Mouse (Mus musculus) stomach, postnatal 0 days (tissue): ENCODE data around the gene Kank1. TPM values are rescaled to one million over a fixed set of nuclear protein-coding genes. Genes with fewer than 3 reads are reported as not detected.

Experiments used
- ATAC-seq: fragments of 200-750 bp; cut with Nextera tagmentation; 2 replicates; pipeline ENCODE4 v1.8.0; 2017; ENCODE audit not compliant: low FRiP score, low TSS enrichment
- DNase-seq: peaks from one replicate; pipeline ENCODE4 v3.0.0-alpha.2; 2016; ENCODE audit warnings: low spot score
- H3K27ac ChIP-seq: fragments of 300-500 bp; sonication (generic); replicated peaks from 2 replicates; pipeline ENCODE4 v1.5.1; 2014; ENCODE audit warnings: mild to moderate bottlenecking, control low read depth
- H3K27me3 ChIP-seq: fragments of 300-500 bp; sonication (generic); 2 replicates; pipeline ENCODE4 v1.6.1; 2014; ENCODE audit warnings: low read length; ENCODE audit not compliant: control insufficient read depth, insufficient read depth
- H3K36me3 ChIP-seq: fragments of 300-500 bp; sonication (generic); 2 replicates; pipeline ENCODE4 v1.6.1; 2014; ENCODE audit warnings: low read length, mixed read lengths; ENCODE audit not compliant: control insufficient read depth, insufficient read depth
- H3K4me1 ChIP-seq: fragments of 300-500 bp; sonication (generic); replicated peaks from 2 replicates; pipeline ENCODE4 v1.6.1; 2014; ENCODE audit warnings: antibody characterized with exemption; ENCODE audit not compliant: control insufficient read depth, insufficient read depth
- H3K4me2 ChIP-seq: fragments of 300-500 bp; sonication (generic); replicated peaks from 2 replicates; pipeline ENCODE4 v1.6.1; 2014; ENCODE audit warnings: low read depth, mild to moderate bottlenecking, control low read depth, moderate library complexity
- H3K4me3 ChIP-seq: fragments of 300-500 bp; sonication (generic); 2 replicates; pipeline ENCODE4 v1.5.1; 2014; ENCODE audit warnings: low read depth, low read length, control low read depth
- H3K9ac ChIP-seq: fragments of 300-500 bp; sonication (generic); 2 replicates; pipeline ENCODE4 v1.6.1; 2014; ENCODE audit warnings: mild to moderate bottlenecking, low read length, control low read depth, mixed read lengths
- H3K9me3 ChIP-seq: fragments of 300-500 bp; sonication (generic); 2 replicates; pipeline ENCODE4 v1.6.1; 2016; ENCODE audit warnings: low read length; ENCODE audit not compliant: control insufficient read depth
- CTCF ChIP-seq: IDR thresholded peaks from 2 replicates; pipeline ENCODE4 v1.5.1; 2016; ENCODE audit warnings: antibody characterized with exemption, low read depth, mild to moderate bottlenecking, moderate library complexity
- EP300 ChIP-seq: optimal IDR thresholded peaks from 2 replicates; pipeline ENCODE3; 2016; ENCODE audit warnings: antibody characterized with exemption
- WGBS: fragments of 180-500 bp; shearing (Covaris S2); extraction: QIAGEN DNeasy Blood & Tissue Kit; methylation state at CpG from one replicate; pipeline ENCODE4 v1.1.7; 2014; 5-methylcytosine and 5-hydroxymethylcytosine counted together
- polyA plus RNA-seq: library from polyadenylated mRNA; unstranded; fragments of >200 nt; fragmentation: Nextera tagmentation; extraction: Ambion mirVana; gene quantifications from 2 replicates; pipeline ENCODE4 v1.2.1, GENCODE M21; 2015

The Kank1 gene
- polyA plus RNA-seq, 1 experiment from 2014 or later = 24.5 TPM

DNA sequence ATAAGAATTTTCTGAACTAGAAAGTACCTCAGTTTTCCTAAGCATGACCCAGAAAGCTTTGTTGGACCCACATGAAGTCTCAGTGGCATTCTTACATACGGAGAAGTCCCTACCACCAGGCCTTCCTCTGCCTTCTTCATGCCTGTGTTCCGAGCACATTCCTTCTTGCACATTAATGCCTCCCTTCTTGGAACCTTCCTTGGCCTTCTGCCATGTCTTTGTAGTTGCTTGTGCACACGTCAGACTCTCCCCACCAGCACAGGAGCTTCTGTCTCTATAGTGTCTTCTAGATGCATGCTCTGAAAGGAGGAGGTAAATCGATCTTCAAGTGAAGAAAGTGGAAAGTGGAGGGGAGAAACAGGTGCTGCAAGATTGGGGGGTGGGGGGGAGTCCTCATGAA, 58.4 kb downstream of the Kank1 start:
- H3K9ac ChIP-seq = no peak overlapping the region
- 47% methylated on average over 4 of the region's 4 CpGs for WGBS
- no peak overlapping the region for H3K4me2 ChIP-seq
- H3K4me1 ChIP-seq = no peaks in the 10 kb centered on the region
- TF ChIP-seq EP300 = no peak
- H3K27me3 ChIP-seq = no peaks in the 10 kb centered on the region
- DNase-seq (no peak), ATAC-seq (no peak)
- no peaks in the 10 kb centered on the region for H3K36me3 ChIP-seq
- no peak overlapping the region for H3K27ac ChIP-seq
- H3K4me3 ChIP-seq = no peak overlapping the region
- no peaks in the 10 kb centered on the region for H3K9me3 ChIP-seq

DNA sequence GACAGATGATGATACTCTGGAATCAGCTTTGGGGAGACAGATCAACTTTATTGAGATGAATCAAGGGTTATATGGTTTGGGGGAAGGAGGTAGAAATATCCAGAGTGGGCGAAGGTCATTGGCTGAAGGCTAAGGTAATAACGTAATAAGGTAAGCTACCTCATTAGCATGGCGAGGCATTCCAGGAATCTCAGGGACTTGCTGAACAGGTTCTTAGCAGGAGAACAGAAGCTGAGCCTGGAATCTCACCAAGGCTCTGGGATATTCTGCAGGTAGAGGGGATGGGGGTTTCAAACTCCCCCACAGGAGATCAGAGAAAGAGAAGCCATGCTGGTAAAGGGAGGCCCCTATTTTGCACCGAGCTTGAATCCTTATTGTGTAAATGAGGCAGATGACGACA, 60.5 kb downstream of the Kank1 start:
- DNase-seq (no peak), ATAC-seq (no peak)
- no peak overlapping the region for H3K4me2 ChIP-seq
- 55% methylated on average over 5 of the region's 5 CpGs for WGBS
- no peak overlapping the region for H3K9ac ChIP-seq
- no peaks in the 10 kb centered on the region for H3K9me3 ChIP-seq
- no peaks in the 10 kb centered on the region for H3K27me3 ChIP-seq
- no peak overlapping the region for H3K4me3 ChIP-seq
- H3K36me3 ChIP-seq = no peaks in the 10 kb centered on the region
- H3K4me1 ChIP-seq = no peaks in the 10 kb centered on the region
- TF ChIP-seq CTCF (no peak), EP300 (no peak)
- H3K27ac ChIP-seq = no peak overlapping the region

- Histone ChIP-seq H3K27ac (no peak overlapping the region; the same call in 1 of the 2 replicates), H3K4me1 (no peaks in the 10 kb centered on the region), H3K36me3 (no peaks in the 10 kb centered on the region), H3K4me3 (no peak overlapping the region), H3K9me3 (no peaks in the 10 kb centered on the region), H3K27me3 (no peaks in the 10 kb centered on the region), H3K9ac (no peak overlapping the region), H3K4me2 (no peak overlapping the region)
- WGBS = 69% methylated on average over 14 of the region's 14 CpGs
- TF ChIP-seq EP300 (no peak), CTCF (no peak)
- ATAC-seq = no peak
- DNase-seq = no peak
Observed at GRCm38 (mm10) chr19:25299852-25300670, 63.3 kb downstream of the Kank1 start.

GRCm38 (mm10) chr19:25301189-25301588, 64.4 kb downstream of the Kank1 start:
- Histone ChIP-seq H3K4me2 (no peak overlapping the region), H3K9me3 (no peaks in the 10 kb centered on the region), H3K9ac (no peak overlapping the region), H3K4me3 (no peak overlapping the region), H3K27me3 (no peaks in the 10 kb centered on the region), H3K27ac (no peak overlapping the region), H3K36me3 (no peaks in the 10 kb centered on the region), H3K4me1 (no peaks in the 10 kb centered on the region)
- DNase-seq (no peak), ATAC-seq (no peak)
- TF ChIP-seq EP300 (no peak), CTCF (no peak)
- 54% methylated on average over 5 of the region's 5 CpGs for WGBS

DNA sequence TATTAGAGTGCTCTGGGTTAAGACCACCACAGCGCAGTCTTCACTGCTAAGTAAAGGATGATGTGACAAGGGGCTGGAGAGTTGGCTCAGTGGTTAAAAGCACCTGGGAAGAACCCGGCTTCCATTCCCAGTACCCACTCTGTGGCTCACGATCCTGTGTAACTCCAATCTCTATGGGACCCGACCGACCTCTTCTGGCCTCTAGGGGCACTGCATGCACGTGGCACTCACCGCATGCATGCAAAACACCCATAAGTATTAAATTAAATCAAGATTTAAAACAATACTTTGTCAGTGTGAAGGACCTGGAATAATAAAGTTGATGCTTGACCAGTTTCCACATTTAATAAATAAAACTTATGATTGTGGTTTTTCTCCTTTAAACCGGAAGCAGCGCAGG, 69.5 kb downstream of the Kank1 start:
- no peaks in the 10 kb centered on the region for H3K4me1 ChIP-seq
- 68% methylated on average over 9 of the region's 9 CpGs for WGBS
- no peak for ATAC-seq
- no peak overlapping the region for H3K4me3 ChIP-seq
- no peak overlapping the region for H3K27ac ChIP-seq
- DNase-seq = no peak
- TF ChIP-seq EP300 (no peak), CTCF (peak; percentile 67)
- H3K36me3 ChIP-seq = no peaks in the 10 kb centered on the region
- no peaks in the 10 kb centered on the region for H3K27me3 ChIP-seq
- H3K4me2 ChIP-seq = no peak overlapping the region
- no peaks in the 10 kb centered on the region for H3K9me3 ChIP-seq
- no peak overlapping the region for H3K9ac ChIP-seq

- 32% methylated on average over 2 of the region's 2 CpGs for WGBS
- no peak overlapping the region for H3K4me3 ChIP-seq
- TF ChIP-seq EP300 (no peak), CTCF (no peak)
- no peak for DNase-seq
- H3K27ac ChIP-seq = no peak overlapping the region
- no peaks in the 10 kb centered on the region for H3K9me3 ChIP-seq
- no peaks in the 10 kb centered on the region; the same call in 1 of the 2 replicates for H3K4me1 ChIP-seq
- no peak overlapping the region for H3K9ac ChIP-seq
- no peak overlapping the region for H3K4me2 ChIP-seq
- ATAC-seq = no peak
- H3K27me3 ChIP-seq = no peaks in the 10 kb centered on the region
- H3K36me3 ChIP-seq = no peaks in the 10 kb centered on the region
Observed at GRCm38 (mm10) chr19:25308156-25308555, 71.4 kb downstream of the Kank1 start.
